Mouse (Mus musculus) adrenal gland, postnatal 10 days (tissue): ENCODE measurements around the gene Qsox2. TPM values are rescaled to one million over a fixed set of nuclear protein-coding genes. Genes with fewer than 3 reads are reported as not detected.
A peak's percentile ranks its signal among the peaks of the same experiment; 100 is the strongest.

ENCODE experiments used
- DNase-seq: peaks from one replicate; pipeline ENCODE4 v3.0.0; 2021; ENCODE audit warnings: mixed read lengths
- total RNA-seq, 2 experiments: library from RNA; stranded (reverse); gene quantifications; 2 replicates each; pipeline ENCODE4 v1.2.3; 2021

Gene Qsox2
- total RNA-seq, 2 experiments from 2014 or later, result 17.6 to 18.2 TPM

DNA sequence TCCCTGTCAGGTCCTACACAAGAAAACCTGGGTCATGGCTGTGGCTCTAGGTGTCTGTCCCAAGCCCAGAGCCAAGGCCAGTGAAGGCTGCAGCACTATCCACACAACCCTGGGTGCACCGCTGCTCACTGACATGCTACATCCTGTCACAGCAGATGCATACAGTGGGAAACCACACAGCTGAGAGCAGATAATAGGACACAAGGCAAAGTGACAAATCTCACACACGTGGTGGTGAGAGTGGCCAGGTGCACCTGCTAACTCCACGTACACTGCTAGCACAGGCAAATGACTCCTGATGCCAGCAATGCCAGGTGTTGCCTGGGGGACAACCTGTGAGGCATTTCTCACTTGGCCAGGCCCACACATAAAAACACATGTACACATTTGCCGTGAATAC is 12.1 kb downstream of the Qsox2 start:
- no peak for DNase-seq

DNA sequence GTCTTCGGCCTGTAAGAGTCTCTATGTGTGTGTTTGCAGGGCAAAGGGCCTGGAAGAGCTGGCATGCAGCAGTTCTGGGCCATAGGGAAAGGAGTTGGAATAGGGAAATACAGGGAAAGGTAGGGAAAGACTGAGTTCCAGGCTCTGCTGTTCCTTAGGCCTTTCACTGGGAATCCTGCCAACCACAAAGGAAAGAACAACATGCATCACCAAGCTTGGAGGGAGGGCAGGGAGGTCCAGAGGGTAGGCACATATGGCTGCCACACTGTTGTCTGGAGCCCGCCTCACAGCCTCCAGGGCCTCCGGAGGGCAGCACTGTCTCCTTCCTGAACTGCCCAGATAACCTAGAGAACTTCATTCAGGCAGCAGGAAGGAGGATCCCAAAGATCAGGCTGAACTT is 13.4 kb downstream of the Qsox2 start:
- no peak for DNase-seq

- DNase-seq, result peak; percentile 72
These were observed 22.8 kb downstream of the Qsox2 start for GRCm38 (mm10) chr2:26214526-26214925.

GRCm38 (mm10) chr2:26209566-26209965 is 27.8 kb downstream of the Qsox2 start:
- DNase-seq, result no peak

- peak; percentile 97 for DNase-seq
These were observed 29.1 kb downstream of the Qsox2 start, which contains the start of gene Lhx3 for GRCm38 (mm10) chr2:26208126-26208789. TSS of gene Lhx3 (minus strand) at chr2:26208289.

- DNase-seq, result peak; percentile 60
These were observed 29.8 kb downstream of the Qsox2 start for GRCm38 (mm10) chr2:26207559-26207958.

GRCm38 (mm10) chr2:26205761-26206160 is 31.6 kb downstream of the Qsox2 start:
- DNase-seq, result no peak

DNA sequence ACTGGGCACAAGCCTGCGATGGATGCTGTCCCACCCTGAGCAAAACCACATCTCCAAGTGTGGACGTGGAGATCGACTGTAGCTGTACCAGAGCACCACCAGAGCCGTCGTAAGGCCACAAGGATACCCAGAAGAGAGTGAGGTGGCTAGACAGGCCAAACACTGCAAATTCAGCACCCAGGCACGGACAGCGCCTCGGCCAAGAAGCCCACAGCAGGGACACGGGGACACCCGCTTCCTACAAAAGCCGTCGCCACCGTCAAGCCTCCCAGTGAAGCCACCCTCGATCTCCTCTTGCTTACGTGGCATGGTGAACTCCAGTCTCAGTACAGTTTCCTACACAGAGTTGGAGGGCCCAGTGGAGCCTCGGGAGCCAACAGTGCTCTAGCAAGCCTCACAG is 32.2 kb downstream of the Qsox2 start:
- peak; percentile 77 for DNase-seq

GRCm38 (mm10) chr2:26202849-26203475 is 34.4 kb downstream of the Qsox2 start:
- peak; percentile 66 for DNase-seq

DNA sequence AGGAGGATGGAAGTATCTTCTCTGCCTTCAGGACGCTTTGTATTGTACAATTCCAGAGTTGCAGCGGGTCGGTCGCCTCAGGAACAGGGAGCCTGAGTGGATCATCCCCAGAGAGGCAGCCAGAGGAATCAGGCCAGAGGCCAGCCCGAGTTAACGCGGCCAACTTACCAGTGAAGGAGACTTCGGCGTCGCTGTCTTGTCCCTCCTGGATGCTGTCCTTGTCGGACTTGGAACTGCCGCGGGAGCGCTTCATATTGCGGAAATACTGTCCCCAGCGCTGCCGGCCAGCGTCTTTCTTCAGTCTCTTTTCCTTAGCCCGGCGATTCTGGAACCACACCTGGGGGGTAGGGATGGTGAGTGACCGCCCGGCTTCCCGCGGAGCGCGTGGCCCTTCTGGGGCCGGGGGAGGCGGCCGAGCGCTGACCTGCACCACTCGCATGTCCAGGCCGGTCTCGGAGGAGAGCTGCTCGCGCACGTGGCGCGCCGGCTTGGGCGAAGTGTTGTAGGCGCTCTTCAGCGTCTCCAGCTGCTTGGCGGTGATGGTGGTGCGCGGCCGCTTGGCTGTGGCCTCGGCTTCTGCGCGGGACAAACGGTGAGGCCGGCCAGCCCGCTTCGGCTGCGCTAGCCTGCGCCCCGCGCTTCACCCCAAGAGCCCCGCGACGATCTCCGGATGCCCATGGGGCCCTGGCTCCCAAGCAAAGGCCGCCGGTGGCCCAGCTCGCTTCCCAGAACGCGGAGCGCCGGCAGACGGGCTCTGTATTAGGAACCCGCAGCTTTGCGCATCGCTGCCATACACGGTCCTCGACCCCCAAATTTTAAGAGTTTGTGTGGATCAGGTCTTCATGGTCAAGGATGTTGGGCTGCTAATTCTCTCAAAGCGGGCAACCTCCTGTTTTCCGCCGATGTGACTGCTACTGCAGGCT is 35.1 kb downstream of the Qsox2 start:
- peak; percentile 30 for DNase-seq

DNA sequence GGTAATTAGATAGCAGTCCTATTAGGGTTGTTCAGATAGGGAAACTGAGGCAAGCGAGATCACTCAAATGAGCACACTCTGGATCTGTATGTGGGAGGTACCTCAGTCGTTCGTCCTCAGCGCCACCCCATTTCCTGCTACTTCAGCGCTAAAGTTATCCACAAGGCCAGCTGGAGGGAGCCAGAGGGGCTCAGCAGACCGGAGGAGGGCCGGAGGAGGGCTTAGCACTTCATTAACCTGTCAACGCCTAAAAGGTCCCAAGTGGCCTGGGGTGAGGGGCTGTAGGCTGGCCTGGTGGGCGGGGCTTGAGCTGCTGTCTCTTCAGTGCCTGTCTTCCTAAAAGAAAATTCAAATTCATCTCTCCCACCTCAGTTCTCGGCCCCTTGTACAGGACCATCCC is 38.8 kb downstream of the Qsox2 start:
- DNase-seq, result no peak

GRCm38 (mm10) chr2:26194552-26195339 is 42.6 kb downstream of the Qsox2 start:
- no peak for DNase-seq

- DNase-seq, result no peak
These were observed 48.8 kb downstream of the Qsox2 start for GRCm38 (mm10) chr2:26188517-26188916.

DNA sequence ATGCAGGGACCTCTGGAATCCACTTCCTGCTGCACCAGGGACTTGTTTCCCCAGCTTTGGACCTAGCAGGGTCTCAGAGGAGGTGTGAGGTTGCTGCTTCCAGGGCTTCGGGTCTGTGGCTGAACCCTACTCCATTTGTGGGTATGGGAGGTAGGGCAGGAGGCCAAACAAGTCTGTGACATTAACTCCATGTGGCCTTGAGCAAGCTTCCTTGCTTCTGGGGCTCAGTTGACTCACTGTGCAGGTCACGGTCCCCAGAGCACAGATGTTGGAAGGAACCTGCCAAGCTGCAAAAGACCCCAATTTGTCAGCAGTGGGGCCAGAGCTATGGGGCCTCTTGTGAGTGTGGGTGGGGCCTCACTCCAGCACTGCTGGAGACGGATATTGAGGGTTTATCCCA is 53.0 kb downstream of the Qsox2 start:
- no peak for DNase-seq

GRCm38 (mm10) chr2:26182646-26183045 is 54.7 kb downstream of the Qsox2 start:
- peak; percentile 77 for DNase-seq

GRCm38 (mm10) chr2:26177189-26177588 is 60.1 kb downstream of the Qsox2 start:
- no peak for DNase-seq

GRCm38 (mm10) chr2:26176731-26177130 is 60.6 kb downstream of the Qsox2 start:
- DNase-seq, result no peak

- DNase-seq, result peak; percentile 67
These were observed 62.1 kb downstream of the Qsox2 start for GRCm38 (mm10) chr2:26175191-26175590.

- no peak for DNase-seq
These were observed 65.2 kb downstream of the Qsox2 start for GRCm38 (mm10) chr2:26172166-26172565.

- no peak for DNase-seq
These were observed 66.9 kb downstream of the Qsox2 start for GRCm38 (mm10) chr2:26170376-26170775.

DNA sequence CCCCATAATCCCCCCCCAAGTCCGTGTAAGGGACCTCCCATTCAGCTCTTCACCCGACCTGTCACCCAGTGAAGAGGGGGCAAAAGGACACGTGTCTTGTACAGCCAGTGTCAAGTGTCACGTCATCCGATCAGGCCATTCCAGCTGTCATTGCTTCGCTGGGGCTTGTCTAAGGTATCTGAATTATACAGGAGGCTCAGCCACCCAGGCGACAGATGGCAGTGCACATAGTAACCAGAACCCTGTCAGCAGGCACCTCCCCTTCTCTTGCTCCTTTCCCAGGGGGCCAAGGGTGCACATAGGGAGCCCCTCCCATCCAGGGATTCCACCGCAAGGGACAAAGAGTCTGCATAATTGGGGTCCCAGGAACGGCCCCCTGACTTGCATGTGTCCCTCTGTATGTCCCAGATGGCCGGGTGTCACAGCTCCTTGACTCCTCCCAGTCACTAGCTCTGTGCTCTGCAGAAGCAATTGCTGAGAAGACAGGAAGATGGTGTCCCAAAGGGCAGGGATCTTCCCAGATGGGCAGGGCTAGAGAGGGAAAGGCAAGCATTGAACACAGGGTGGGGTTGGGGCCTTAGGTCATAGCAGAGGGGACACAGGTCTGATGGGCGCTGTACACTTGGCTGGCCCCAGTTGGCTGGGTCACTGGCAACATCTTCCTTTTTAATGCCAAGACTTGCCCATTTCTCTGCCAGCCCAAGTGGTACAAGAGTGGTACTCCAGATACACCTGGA is 68.3 kb downstream of the Qsox2 start:
- DNase-seq, result no peak
